Mouse (Mus musculus) neural tube, embryonic 11.5 days (tissue): ENCODE measurements around the gene Psph. TPM values are rescaled to one million over a fixed set of nuclear protein-coding genes. Genes with fewer than 3 reads are reported as not detected.
A peak's percentile ranks its signal among the peaks of the same experiment; 100 is the strongest.
"Not testable (repeated sequence)": the region's sequence is repeated elsewhere in the genome, so short reads cannot be mapped to it uniquely, and the experiment has no call there.

Experiments
- ATAC-seq: fragments of 200-750 bp; cut with Nextera tagmentation; 2 replicates; pipeline ENCODE4 v1.8.0; 2017; ENCODE audit warnings: moderate number of reproducible peaks, mild to moderate bottlenecking, moderate TSS enrichment, moderate library complexity; ENCODE audit not compliant: insufficient read depth, low FRiP score, low TSS enrichment
- DNase-seq: peaks from one replicate; pipeline ENCODE4 v3.0.0-alpha.2; 2015; ENCODE audit warnings: low spot score
- H3K27ac ChIP-seq: fragments of 300-500 bp; sonication (generic); 2 replicates; pipeline ENCODE4 v1.5.1; 2014; ENCODE audit warnings: low read depth, mild to moderate bottlenecking, low read length
- H3K27me3 ChIP-seq: fragments of 300-500 bp; sonication (generic); 2 replicates; pipeline ENCODE4 v1.6.1; 2014; ENCODE audit warnings: mild to moderate bottlenecking, low read length, mixed read lengths; ENCODE audit not compliant: control insufficient read depth, insufficient read depth
- H3K36me3 ChIP-seq: fragments of 300-500 bp; sonication (generic); 2 replicates; pipeline ENCODE4 v1.6.1; 2014; ENCODE audit warnings: mild to moderate bottlenecking, low read length, moderate library complexity, mixed read lengths; ENCODE audit not compliant: control insufficient read depth, insufficient read depth
- H3K4me1 ChIP-seq: fragments of 300-500 bp; sonication (generic); 2 replicates; pipeline ENCODE4 v1.6.1; 2014; ENCODE audit warnings: low read length, mixed read lengths; ENCODE audit not compliant: control insufficient read depth, insufficient read depth
- H3K4me2 ChIP-seq: fragments of 300-500 bp; sonication (generic); 2 replicates; pipeline ENCODE4 v1.6.1; 2014; ENCODE audit warnings: low read depth, mild to moderate bottlenecking, moderate library complexity
- H3K4me3 ChIP-seq: fragments of 300-500 bp; sonication (generic); 2 replicates; pipeline ENCODE4 v1.5.1; 2014; ENCODE audit warnings: low read depth, low read length
- H3K9ac ChIP-seq: fragments of 300-500 bp; sonication (generic); 2 replicates; pipeline ENCODE4 v1.6.1; 2014; ENCODE audit warnings: mild to moderate bottlenecking, low read length
- H3K9me3 ChIP-seq: fragments of 300-500 bp; sonication (generic); 2 replicates; pipeline ENCODE4 v1.6.1; 2016; ENCODE audit warnings: low read length; ENCODE audit not compliant: control insufficient read depth
- WGBS: fragments of 180-500 bp; shearing (Covaris S2); extraction: QIAGEN DNeasy Blood & Tissue Kit; methylation state at CpG from one replicate; pipeline ENCODE4 v1.1.7; 2014; 5-methylcytosine and 5-hydroxymethylcytosine counted together
- polyA plus RNA-seq: library from polyadenylated mRNA; unstranded; fragments of >200 nt; fragmentation: Nextera tagmentation; extraction: Ambion mirVana; gene quantifications from 2 replicates; pipeline ENCODE4 v1.2.1, GENCODE M21; 2014

The Psph gene
- polyA plus RNA-seq: 37.5 and 37.8 TPM in 2 replicates

GRCm38 (mm10) chr5:129786818-129787790, at the start of gene Psph:
Gene Psph, minus strand, starts transcription at chr5:129787449.
- H3K27ac ChIP-seq: peak within 1 kb of the TSS; percentile 95
- H3K9me3 ChIP-seq: no peaks in the 10 kb centered on the region
- ATAC-seq: peak; percentile 99
- WGBS: under 1% methylated on average over 73 of the region's 73 CpGs
- peak; percentile 100 for DNase-seq
- H3K9ac ChIP-seq: peak within 1 kb of the TSS; percentile 85
- H3K4me1 ChIP-seq: peaks cover 4% of the 10 kb centered on the region; the same call in 1 of the 2 replicates
- peak within 1 kb of the TSS; percentile 71 for H3K4me3 ChIP-seq
- H3K4me2 ChIP-seq: peak within 1 kb of the TSS; percentile 68
- H3K27me3 ChIP-seq: no peaks in the 10 kb centered on the region
- H3K36me3 ChIP-seq: peaks cover 11% of the 10 kb centered on the region

- not testable (repeated sequence) for ATAC-seq, H3K27ac ChIP-seq, H3K9ac ChIP-seq, H3K9me3 ChIP-seq, H3K27me3 ChIP-seq, H3K4me3 ChIP-seq, DNase-seq, H3K4me1 ChIP-seq, H3K4me2 ChIP-seq
- H3K36me3 ChIP-seq: peaks cover 15% of the 10 kb centered on the region
- 97% methylated on average over 7 of the region's 8 CpGs for WGBS
Observed at GRCm38 (mm10) chr5:129790591-129790990, 3.3 kb upstream of the Psph start.

- ATAC-seq: no peak
- Histone ChIP-seq H3K9me3 (no peaks in the 10 kb centered on the region), H3K27ac (peak overlapping the region; percentile 95; the same call in 1 of the 2 replicates), H3K36me3 (peaks cover 11% of the 10 kb centered on the region), H3K4me1 (peaks cover 4% of the 10 kb centered on the region; the same call in 1 of the 2 replicates), H3K4me3 (peak overlapping the region; percentile 71), H3K9ac (peak overlapping the region; percentile 85), H3K27me3 (no peaks in the 10 kb centered on the region), H3K4me2 (peak overlapping the region; percentile 68)
- 16% methylated on average over 11 of the region's 11 CpGs for WGBS
- no peak for DNase-seq
Observed at GRCm38 (mm10) chr5:129787818-129788593, 757 bp upstream of the Psph start.

- peak overlapping the region; percentile 85 for H3K9ac ChIP-seq
- WGBS: 81% methylated on average over 6 of the region's 6 CpGs
- ATAC-seq (no peak), DNase-seq (no peak)
- H3K4me1 ChIP-seq: peaks cover 4% of the 10 kb centered on the region; the same call in 1 of the 2 replicates
- peak overlapping the region; percentile 71 for H3K4me3 ChIP-seq
- no peaks in the 10 kb centered on the region for H3K9me3 ChIP-seq
- peak overlapping the region; percentile 95 for H3K27ac ChIP-seq
- H3K36me3 ChIP-seq: peaks cover 9% of the 10 kb centered on the region
- H3K4me2 ChIP-seq: peak overlapping the region; percentile 68
- H3K27me3 ChIP-seq: no peaks in the 10 kb centered on the region
Observed at GRCm38 (mm10) chr5:129786161-129786560, 1.1 kb downstream of the Psph start.

GRCm38 (mm10) chr5:129785235-129785870, 1.9 kb downstream of the Psph start:
- no peak for DNase-seq
- WGBS: 86% methylated on average over 5 of the region's 5 CpGs
- H3K4me1 ChIP-seq: peaks cover 4% of the 10 kb centered on the region; the same call in 1 of the 2 replicates

DNA sequence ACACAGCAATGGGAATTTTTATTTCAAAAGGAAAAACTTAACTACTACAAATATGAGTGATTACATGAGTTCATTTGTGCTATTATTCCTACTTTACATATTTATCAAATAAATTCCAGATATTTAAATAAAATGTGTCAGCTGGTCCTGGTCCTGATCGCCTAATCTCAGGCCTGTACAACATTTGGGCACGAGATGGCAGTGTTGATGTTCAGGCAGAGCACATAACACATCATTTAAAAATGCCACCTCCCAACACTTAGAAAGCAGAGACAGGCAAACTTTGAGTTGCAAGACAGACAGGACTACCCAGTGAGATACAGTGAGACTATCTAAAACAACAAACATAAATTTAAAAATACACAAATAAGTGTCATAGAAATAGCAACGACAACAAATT, 5.0 kb downstream of the Psph start:
- H3K9ac ChIP-seq: no peak overlapping the region
- 55% methylated on average over 3 of the region's 3 CpGs for WGBS
- ATAC-seq: no peak
- DNase-seq: no peak
- no peak overlapping the region for H3K4me2 ChIP-seq
- no peaks in the 10 kb centered on the region for H3K9me3 ChIP-seq
- no peak overlapping the region for H3K27ac ChIP-seq
- H3K4me3 ChIP-seq: no peak overlapping the region
- H3K4me1 ChIP-seq: peaks cover 5% of the 10 kb centered on the region
- H3K36me3 ChIP-seq: no peaks in the 10 kb centered on the region
- no peaks in the 10 kb centered on the region for H3K27me3 ChIP-seq

More at GRCm38 (mm10) chr5:129785235-129785870, 1.9 kb downstream of the Psph start:
- Histone ChIP-seq H3K36me3 (peaks cover 9% of the 10 kb centered on the region), H3K27ac (no peak overlapping the region), H3K27me3 (no peaks in the 10 kb centered on the region), H3K9ac (no peak overlapping the region), H3K9me3 (no peaks in the 10 kb centered on the region), H3K4me2 (no peak overlapping the region), H3K4me3 (no peak overlapping the region)
- no peak for ATAC-seq

DNA sequence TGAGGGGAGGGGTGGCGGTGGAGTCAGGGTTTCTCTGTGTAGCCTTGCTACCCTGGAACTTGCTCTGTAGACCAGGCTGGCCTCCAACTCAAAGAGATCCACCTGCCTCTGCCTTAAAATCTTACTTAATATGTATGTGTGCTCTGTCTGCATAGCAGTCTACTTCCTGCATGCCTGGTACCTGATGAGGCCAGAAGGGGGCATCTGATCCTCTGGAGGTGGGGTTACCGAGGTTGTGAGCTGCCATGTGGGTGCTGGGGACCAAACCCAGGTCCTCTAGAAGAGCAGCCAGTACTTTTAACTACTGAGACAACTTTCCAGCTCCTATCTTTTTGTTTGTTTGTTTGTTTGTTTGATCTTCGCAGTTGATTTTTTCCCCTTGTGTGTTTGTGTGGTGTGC, 7.1 kb downstream of the Psph start:
- Histone ChIP-seq H3K4me2 (no peak overlapping the region), H3K9ac (no peak overlapping the region), H3K27me3 (no peaks in the 10 kb centered on the region), H3K27ac (no peak overlapping the region), H3K4me1 (peaks cover 5% of the 10 kb centered on the region), H3K36me3 (no peaks in the 10 kb centered on the region), H3K9me3 (no peaks in the 10 kb centered on the region), H3K4me3 (no peak overlapping the region)
- WGBS: 93% methylated on average over 3 of the region's 3 CpGs
- DNase-seq (no peak), ATAC-seq (no peak)

GRCm38 (mm10) chr5:129778996-129779716, 8.1 kb downstream of the Psph start:
- Histone ChIP-seq H3K4me1 (peaks cover 5% of the 10 kb centered on the region), H3K36me3 (no peaks in the 10 kb centered on the region), H3K4me2 (peak overlapping the region; percentile 57), H3K27ac (no peak overlapping the region), H3K9me3 (no peaks in the 10 kb centered on the region), H3K27me3 (no peaks in the 10 kb centered on the region), H3K9ac (peak overlapping the region; percentile 54), H3K4me3 (peak overlapping the region; percentile 33)
- WGBS: 2% methylated on average over 32 of the region's 32 CpGs
- DNase-seq (peak; percentile 80), ATAC-seq (peak; percentile 78; the same call in 1 of the 2 replicates)
